Mouse (Mus musculus): Measurements from ENCODE around the gene Vmn1r202. TPM values are rescaled to one million over a fixed set of nuclear protein-coding genes. Genes with fewer than 3 reads are reported as not detected.
"Not testable (repeated sequence)": the region's sequence is repeated elsewhere in the genome, so short reads cannot be mapped to it uniquely, and the experiment has no call there.

Vmn1r202 gene
- not detected in 2 replicates for polyA plus RNA-seq (2016; fragmentation: Nextera tagmentation; extraction: Ambion mirVana)

DNA sequence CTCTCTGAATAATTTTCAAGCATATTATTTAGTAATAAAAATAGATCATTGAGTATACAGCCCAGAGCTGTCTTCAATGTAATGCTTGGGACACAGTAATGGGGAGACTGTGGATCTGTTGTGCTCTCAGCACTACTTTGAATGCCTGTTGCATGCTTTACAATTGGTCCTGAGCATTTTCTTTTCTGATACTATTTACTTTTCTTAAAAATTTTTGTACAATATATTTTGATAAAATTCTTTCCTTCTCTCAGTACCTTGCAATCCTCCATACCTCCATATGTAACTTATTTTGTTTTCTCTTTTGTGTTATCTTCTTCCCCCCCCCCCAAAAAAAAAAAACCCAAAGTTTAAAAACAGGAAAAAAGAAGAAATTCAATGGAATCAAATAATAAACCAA is at the start of gene Vmn1r202:
TSS of gene Vmn1r202 (minus strand) at position 101 of the 400 bp plus-strand sequence.
- no peak within 1 kb of the TSS for H3K27ac ChIP-seq
- no peak for ATAC-seq
- H3K9me3 ChIP-seq (replicated peaks), result no peaks in the 10 kb centered on the region
- H3K4me3 ChIP-seq, result no peak within 1 kb of the TSS
- H3K4me2 ChIP-seq, result no peak within 1 kb of the TSS
- H3K27me3 ChIP-seq (replicated peaks), result no peaks in the 10 kb centered on the region
- H3K9ac ChIP-seq, result no peak within 1 kb of the TSS
- no peaks in the 10 kb centered on the region for H3K36me3 ChIP-seq
- no peaks in the 10 kb centered on the region for H3K4me1 ChIP-seq

- H3K27ac ChIP-seq; H3K4me3 ChIP-seq; H3K27me3 ChIP-seq (replicated peaks); H3K36me3 ChIP-seq; H3K9ac ChIP-seq; H3K4me1 ChIP-seq; H3K4me2 ChIP-seq; H3K9me3 ChIP-seq (replicated peaks); ATAC-seq: not testable (repeated sequence)
- 42% methylated on average over 1 of the region's 1 CpGs for WGBS (ENCODE audit: insufficient replicate concordance)
Observed at GRCm38 (mm10) chr13:22552898-22553297, 47.7 kb upstream of the Vmn1r202 start, which contains the start of gene Vmn1r204. Vmn1r204 (plus strand) TSS chr13:22553198.

DNA sequence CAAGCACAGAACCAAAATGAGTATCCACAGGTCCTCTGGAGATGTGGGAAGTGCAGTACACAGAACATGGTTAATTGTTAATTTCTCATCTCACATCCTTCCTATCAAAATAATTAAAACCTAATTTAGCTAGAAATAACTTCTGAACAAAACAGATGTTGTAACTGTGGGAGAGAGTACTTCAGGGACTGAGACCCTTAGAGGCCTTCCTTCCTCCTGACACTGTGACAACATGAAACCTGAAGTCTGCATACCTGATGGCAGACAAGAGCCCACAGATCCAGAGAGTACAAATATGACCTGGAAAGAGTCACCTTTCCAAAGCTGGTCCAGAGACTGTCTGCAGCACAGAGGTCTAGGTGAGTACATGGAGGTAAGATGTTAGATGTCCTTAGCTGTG is 12.6 kb upstream of the Vmn1r202 start, which contains the start of gene Vmn1r203:
TSS of gene Vmn1r203 (plus strand) at position 301 of the 400 bp plus-strand sequence.
- H3K4me3 ChIP-seq, result no peak within 1 kb of the TSS
- H3K4me1 ChIP-seq, result no peaks in the 10 kb centered on the region
- H3K27me3 ChIP-seq (replicated peaks), result no peaks in the 10 kb centered on the region
- no peaks in the 10 kb centered on the region for H3K9me3 ChIP-seq (replicated peaks)
- H3K27ac ChIP-seq, result no peak within 1 kb of the TSS
- no peaks in the 10 kb centered on the region for H3K36me3 ChIP-seq
- H3K4me2 ChIP-seq, result no peak within 1 kb of the TSS
- H3K9ac ChIP-seq, result no peak within 1 kb of the TSS
- ATAC-seq, result no peak

- Histone ChIP-seq H3K9me3 (replicated peaks) (no peaks in the 10 kb centered on the region), H3K27me3 (replicated peaks) (no peaks in the 10 kb centered on the region), H3K36me3 (no peaks in the 10 kb centered on the region), H3K4me2 (no peak overlapping the region), H3K4me1 (no peaks in the 10 kb centered on the region), H3K9ac (no peak overlapping the region), H3K4me3 (no peak overlapping the region), H3K27ac (no peak overlapping the region)
- no peak for ATAC-seq
- WGBS (ENCODE audit: insufficient replicate concordance), result 59% methylated on average over 3 of the region's 3 CpGs
Observed at GRCm38 (mm10) chr13:22502431-22502830, 2.8 kb downstream of the Vmn1r202 start.

DNA sequence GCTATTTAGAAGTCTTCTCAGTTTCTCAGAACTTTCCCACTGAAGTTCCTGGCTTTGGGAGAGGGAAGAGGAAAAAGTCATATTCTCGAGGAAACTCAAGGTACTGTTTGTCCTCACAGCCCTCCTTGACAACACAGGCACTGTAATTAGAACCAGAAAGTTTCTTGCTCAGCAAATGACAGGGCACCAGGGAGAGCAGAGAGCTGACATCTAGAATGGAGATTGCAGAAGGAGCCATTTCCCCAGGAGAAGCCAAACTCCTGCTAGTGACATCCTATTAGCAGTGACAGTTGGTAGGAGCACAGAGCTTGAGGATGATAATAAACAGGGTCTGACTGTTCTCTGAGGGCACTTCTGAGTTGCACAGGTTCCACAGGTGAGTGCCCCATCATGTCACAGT is 33.6 kb downstream of the Vmn1r202 start, which contains the start of gene Vmn1r201:
TSS of gene Vmn1r201 (plus strand) at position 301 of the 400 bp plus-strand sequence.
- Histone ChIP-seq H3K9ac (no peak within 1 kb of the TSS), H3K4me2 (no peak within 1 kb of the TSS), H3K36me3 (no peaks in the 10 kb centered on the region), H3K4me1 (no peaks in the 10 kb centered on the region), H3K27me3 (replicated peaks) (no peaks in the 10 kb centered on the region), H3K4me3 (no peak within 1 kb of the TSS), H3K9me3 (replicated peaks) (no peaks in the 10 kb centered on the region), H3K27ac (no peak within 1 kb of the TSS)
- 40% methylated on average over 1 of the region's 1 CpGs for WGBS (ENCODE audit: insufficient replicate concordance)
- ATAC-seq, result no peak

GRCm38 (mm10) chr13:22455145-22455544 is 50.0 kb downstream of the Vmn1r202 start:
- Histone ChIP-seq H3K27me3 (replicated peaks) (no peaks in the 10 kb centered on the region), H3K36me3 (no peaks in the 10 kb centered on the region), H3K9me3 (replicated peaks) (no peaks in the 10 kb centered on the region), H3K4me1 (no peaks in the 10 kb centered on the region), H3K27ac (no peak overlapping the region), H3K4me2 (no peak overlapping the region), H3K9ac (no peak overlapping the region), H3K4me3 (no peak overlapping the region)
- ATAC-seq, result no peak

Other genes starting within 250 kb of the Vmn1r202 start
- gene Vmn1r195, start 234.9 kb downstream of the Vmn1r202 start, polyA plus RNA-seq (2016; fragmentation: Nextera tagmentation; extraction: Ambion mirVana), result not detected in 2 replicates
- not detected in 2 replicates for gene Vmn1r196, start 215.5 kb downstream of the Vmn1r202 start, polyA plus RNA-seq (2016; fragmentation: Nextera tagmentation; extraction: Ambion mirVana)
- not detected in 2 replicates for gene Vmn1r197, start 180.8 kb downstream of the Vmn1r202 start, polyA plus RNA-seq (2016; fragmentation: Nextera tagmentation; extraction: Ambion mirVana)
- gene Vmn1r198, start 155.0 kb downstream of the Vmn1r202 start, polyA plus RNA-seq (2016; fragmentation: Nextera tagmentation; extraction: Ambion mirVana), result not detected in 2 replicates
- gene Vmn1r199, start 125.6 kb downstream of the Vmn1r202 start, polyA plus RNA-seq (2016; fragmentation: Nextera tagmentation; extraction: Ambion mirVana), result not detected in 2 replicates
- gene Vmn1r200, start 115.0 kb downstream of the Vmn1r202 start, polyA plus RNA-seq (2016; fragmentation: Nextera tagmentation; extraction: Ambion mirVana), result not detected in 2 replicates
- gene Vmn1r201, start 33.5 kb downstream of the Vmn1r202 start, polyA plus RNA-seq (2016; fragmentation: Nextera tagmentation; extraction: Ambion mirVana), result not detected in 2 replicates
- not detected in 2 replicates for gene Vmn1r203, start 12.7 kb upstream of the Vmn1r202 start, polyA plus RNA-seq (2016; fragmentation: Nextera tagmentation; extraction: Ambion mirVana)
- not detected in 2 replicates for gene Vmn1r204, start 47.8 kb upstream of the Vmn1r202 start, polyA plus RNA-seq (2016; fragmentation: Nextera tagmentation; extraction: Ambion mirVana)
- not detected in 2 replicates for gene Vmn1r205, start 87.6 kb upstream of the Vmn1r202 start, polyA plus RNA-seq (2016; fragmentation: Nextera tagmentation; extraction: Ambion mirVana)
- gene Vmn1r206, start 118.9 kb upstream of the Vmn1r202 start, polyA plus RNA-seq (2016; fragmentation: Nextera tagmentation; extraction: Ambion mirVana), result not detected in 2 replicates
- gene Vmn1r207-ps, start 224.2 kb upstream of the Vmn1r202 start, polyA plus RNA-seq (2016; fragmentation: Nextera tagmentation; extraction: Ambion mirVana), result not detected in 2 replicates

Data from liver, embryonic 12.5 days (tissue).